Mouse (Mus musculus) embryonic facial prominence, embryonic 12.5 days (tissue): ENCODE measurements at regions not wholly inside any gene's neighbourhood (a gene's known extent, or its start where the extent isn't known, plus 50 kb on each side); places are given as distances from the start of the nearest gene placed in this dataset.

Experiments
- ATAC-seq: fragments of 200-750 bp; cut with Nextera tagmentation; 2 replicates; pipeline ENCODE4 v1.8.0; 2017; ENCODE audit not compliant: insufficient number of reproducible peaks, insufficient read depth, low FRiP score, low TSS enrichment
- H3K27ac ChIP-seq: fragments of 300-500 bp; sonication (generic); 2 replicates; pipeline ENCODE4 v1.5.1; 2016; ENCODE audit warnings: mild to moderate bottlenecking
- H3K27me3 ChIP-seq: fragments of 300-500 bp; sonication (generic); 2 replicates; pipeline ENCODE4 v1.6.1; 2016; ENCODE audit warnings: mild to moderate bottlenecking, moderate library complexity
- H3K36me3 ChIP-seq: fragments of 300-500 bp; sonication (generic); 2 replicates; pipeline ENCODE4 v1.6.1; 2016; ENCODE audit warnings: mild to moderate bottlenecking
- H3K4me1 ChIP-seq: fragments of 300-500 bp; sonication (generic); 2 replicates; pipeline ENCODE4 v1.6.1; 2016
- H3K4me2 ChIP-seq: fragments of 300-500 bp; sonication (generic); replicated peaks from 2 replicates; pipeline ENCODE4 v1.6.1; 2016; ENCODE audit warnings: mild to moderate bottlenecking, moderate library complexity
- H3K4me3 ChIP-seq: fragments of 300-500 bp; sonication (generic); 2 replicates; pipeline ENCODE4 v1.5.1; 2016; ENCODE audit warnings: mild to moderate bottlenecking
- H3K9ac ChIP-seq: fragments of 300-500 bp; sonication (generic); 2 replicates; pipeline ENCODE4 v1.6.1; 2016; ENCODE audit warnings: mild to moderate bottlenecking, moderate library complexity
- H3K9me3 ChIP-seq: fragments of 300-500 bp; sonication (generic); 2 replicates; pipeline ENCODE4 v1.6.1; 2016; ENCODE audit warnings: mild to moderate bottlenecking, moderate library complexity
- WGBS: fragments of 180-500 bp; shearing (Covaris S2); methylation state at CpG from one replicate; pipeline ENCODE4 v1.1.7; 2016; 5-methylcytosine and 5-hydroxymethylcytosine counted together

DNA sequence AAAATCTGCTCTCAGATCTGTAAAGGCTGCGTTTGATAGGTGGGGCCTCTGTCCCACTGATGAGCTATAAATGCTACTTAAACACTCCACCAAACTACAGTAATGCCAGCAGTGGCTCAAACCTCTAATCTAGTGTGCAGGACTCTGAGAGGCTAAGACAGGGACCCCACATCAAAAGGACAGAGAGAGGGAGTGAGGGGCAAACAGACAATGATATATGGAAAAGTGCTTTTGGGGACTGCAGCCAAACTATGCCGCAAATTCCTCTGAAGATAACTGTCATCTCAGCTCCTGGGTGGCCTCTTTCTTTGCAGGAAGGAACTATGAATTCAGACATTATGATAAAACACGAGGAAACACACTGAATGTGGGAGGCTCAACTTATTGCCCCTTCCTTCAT, 138.9 kb upstream of the Ddit4l start:
- no peak overlapping the region for H3K4me2 ChIP-seq
- H3K9ac ChIP-seq = no peak overlapping the region
- peaks cover 5% of the 10 kb centered on the region; the same call in 1 of the 2 replicates for H3K4me1 ChIP-seq
- no peak for ATAC-seq
- H3K4me3 ChIP-seq = no peak overlapping the region
- H3K36me3 ChIP-seq = no peaks in the 10 kb centered on the region
- WGBS = 63% methylated on average over 3 of the region's 3 CpGs
- 0 out of 2 replicates have a peak overlapping the region, but pooled peaks have one; percentile 37 for H3K27ac ChIP-seq
- no peaks in the 10 kb centered on the region for H3K27me3 ChIP-seq
- H3K9me3 ChIP-seq = no peaks in the 10 kb centered on the region

DNA sequence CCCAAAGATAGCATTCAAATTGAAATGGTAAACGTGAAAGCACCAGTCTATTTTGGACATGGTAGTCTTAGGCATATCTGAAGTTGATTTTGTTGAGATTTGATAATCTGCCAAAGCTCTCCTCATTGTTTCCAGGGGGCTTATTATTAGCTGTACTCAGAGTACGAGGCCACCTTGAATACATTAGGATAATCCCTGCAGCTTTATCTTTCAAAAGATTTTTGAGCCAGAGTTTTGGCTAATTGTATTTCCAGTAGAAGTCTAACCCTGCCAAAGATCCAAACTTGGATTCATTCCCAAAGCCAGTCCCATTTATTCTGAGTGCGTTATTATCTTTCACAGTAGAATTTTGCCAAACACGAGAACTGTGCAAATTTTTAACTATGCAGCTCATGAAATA, 138.4 kb upstream of the Ddit4l start:
- H3K4me3 ChIP-seq = no peak overlapping the region
- no peak overlapping the region for H3K4me2 ChIP-seq
- 44% methylated on average over 4 of the region's 4 CpGs for WGBS
- no peak overlapping the region for H3K27ac ChIP-seq
- no peaks in the 10 kb centered on the region for H3K36me3 ChIP-seq
- H3K4me1 ChIP-seq = peaks cover 5% of the 10 kb centered on the region; the same call in 1 of the 2 replicates
- H3K9me3 ChIP-seq = no peaks in the 10 kb centered on the region
- 0 out of 2 replicates have a peak, but pooled peaks have one; percentile 22 for ATAC-seq
- H3K27me3 ChIP-seq = no peaks in the 10 kb centered on the region
- no peak overlapping the region for H3K9ac ChIP-seq

GRCm38 (mm10) chr3:137489592-137489991, 131.8 kb upstream of the Ddit4l start:
- Histone ChIP-seq H3K4me2 (no peak overlapping the region), H3K36me3 (no peaks in the 10 kb centered on the region), H3K9ac (no peak overlapping the region), H3K4me1 (no peaks in the 10 kb centered on the region), H3K27ac (no peak overlapping the region), H3K9me3 (no peaks in the 10 kb centered on the region), H3K4me3 (no peak overlapping the region), H3K27me3 (no peaks in the 10 kb centered on the region)
- ATAC-seq = no peak

DNA sequence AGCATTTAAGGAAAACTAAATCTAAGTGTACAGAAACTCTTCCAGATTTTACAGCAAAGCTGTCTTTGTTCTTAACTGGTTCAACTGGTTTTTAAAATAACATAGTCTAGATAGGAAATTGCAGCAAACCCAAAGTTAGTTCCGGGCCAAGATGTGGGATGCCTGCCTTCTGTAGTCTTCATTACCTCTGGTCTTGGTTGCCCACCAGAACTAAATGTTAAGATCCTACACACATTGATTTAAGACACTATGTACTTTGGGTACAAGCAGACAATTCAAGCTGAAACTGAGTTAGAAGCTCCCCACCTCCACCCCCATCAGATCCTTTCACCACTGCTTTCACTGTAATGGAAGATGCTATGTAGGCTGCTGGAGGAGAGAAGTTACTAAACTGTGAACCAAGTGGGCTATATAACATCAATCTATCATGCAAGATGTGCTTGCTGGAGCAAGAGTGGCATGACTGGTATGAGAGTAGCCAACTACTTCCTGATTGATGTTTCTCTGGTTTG, 129.8 kb upstream of the Ddit4l start:
- no peak for ATAC-seq
- 88% methylated on average over 1 of the region's 1 CpGs for WGBS

GRCm38 (mm10) chr3:137498343-137498742, 123.1 kb upstream of the Ddit4l start:
- H3K9me3 ChIP-seq = no peaks in the 10 kb centered on the region
- no peak overlapping the region for H3K9ac ChIP-seq
- 59% methylated on average over 3 of the region's 3 CpGs for WGBS
- no peaks in the 10 kb centered on the region for H3K27me3 ChIP-seq
- H3K4me3 ChIP-seq = no peak overlapping the region
- no peaks in the 10 kb centered on the region for H3K4me1 ChIP-seq
- no peak overlapping the region for H3K27ac ChIP-seq
- ATAC-seq = peak; percentile 41; the same call in 1 of the 2 replicates
- no peaks in the 10 kb centered on the region for H3K36me3 ChIP-seq
- H3K4me2 ChIP-seq = no peak overlapping the region

More for the DNA sequence above, 129.8 kb upstream of the Ddit4l start:
- Histone ChIP-seq H3K9ac (no peak overlapping the region), H3K9me3 (no peaks in the 10 kb centered on the region), H3K4me3 (no peak overlapping the region), H3K36me3 (no peaks in the 10 kb centered on the region), H3K4me1 (no peaks in the 10 kb centered on the region), H3K27me3 (no peaks in the 10 kb centered on the region), H3K27ac (no peak overlapping the region), H3K4me2 (no peak overlapping the region)

DNA sequence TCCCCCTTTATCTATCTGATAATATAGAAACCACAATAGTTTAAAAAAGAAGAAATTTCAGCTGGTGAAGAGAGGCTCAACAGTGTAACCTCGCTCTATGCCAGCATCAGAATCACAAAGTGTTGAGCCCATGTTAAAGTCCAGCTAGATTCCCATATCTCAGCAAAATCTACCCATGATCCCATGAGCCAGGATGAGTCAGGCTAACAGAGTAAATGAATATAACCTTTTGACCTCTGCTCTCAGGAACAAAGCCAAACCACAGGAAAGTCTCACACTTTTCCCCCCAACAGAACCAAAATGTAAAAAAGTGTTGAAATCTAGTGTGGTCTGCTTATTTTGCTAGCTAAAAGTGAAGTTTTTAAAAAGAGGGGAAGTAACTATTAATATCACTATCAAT, 110.1 kb upstream of the Ddit4l start:
- H3K4me2 ChIP-seq = no peak overlapping the region
- no peak for ATAC-seq
- no peaks in the 10 kb centered on the region for H3K27me3 ChIP-seq
- H3K9ac ChIP-seq = no peak overlapping the region
- 75% methylated on average over 1 of the region's 1 CpGs for WGBS
- peaks cover 14% of the 10 kb centered on the region; the same call in 1 of the 2 replicates for H3K4me1 ChIP-seq
- no peak overlapping the region for H3K27ac ChIP-seq
- no peaks in the 10 kb centered on the region for H3K9me3 ChIP-seq
- H3K4me3 ChIP-seq = no peak overlapping the region
- H3K36me3 ChIP-seq = no peaks in the 10 kb centered on the region

- no peak for ATAC-seq
- Histone ChIP-seq H3K9ac (no peak overlapping the region), H3K27ac (peak overlapping the region; percentile 56; the same call in 1 of the 2 replicates), H3K4me3 (no peak overlapping the region), H3K9me3 (no peaks in the 10 kb centered on the region), H3K4me1 (peaks cover 14% of the 10 kb centered on the region; the same call in 1 of the 2 replicates), H3K27me3 (no peaks in the 10 kb centered on the region), H3K36me3 (no peaks in the 10 kb centered on the region), H3K4me2 (no peak overlapping the region)
- WGBS = 84% methylated on average over 2 of the region's 2 CpGs
Observed at GRCm38 (mm10) chr3:137512411-137512810, 109.0 kb upstream of the Ddit4l start.

- 33% methylated on average over 6 of the region's 6 CpGs for WGBS
- Histone ChIP-seq H3K9me3 (no peaks in the 10 kb centered on the region), H3K4me3 (no peak overlapping the region), H3K27ac (peak overlapping the region; percentile 56; the same call in 1 of the 2 replicates), H3K9ac (no peak overlapping the region), H3K36me3 (no peaks in the 10 kb centered on the region), H3K4me1 (peaks cover 14% of the 10 kb centered on the region; the same call in 1 of the 2 replicates), H3K27me3 (no peaks in the 10 kb centered on the region), H3K4me2 (no peak overlapping the region)
- ATAC-seq = no peak
Observed at GRCm38 (mm10) chr3:137513026-137513425, 108.4 kb upstream of the Ddit4l start.

- no peak for ATAC-seq
- no peak overlapping the region for H3K4me2 ChIP-seq
- H3K27ac ChIP-seq = no peak overlapping the region
- H3K36me3 ChIP-seq = no peaks in the 10 kb centered on the region
- H3K9me3 ChIP-seq = no peaks in the 10 kb centered on the region
- no peak overlapping the region for H3K9ac ChIP-seq
- H3K4me1 ChIP-seq = peaks cover 14% of the 10 kb centered on the region; the same call in 1 of the 2 replicates
- no peak overlapping the region for H3K4me3 ChIP-seq
- 90% methylated on average over 2 of the region's 2 CpGs for WGBS
- no peaks in the 10 kb centered on the region for H3K27me3 ChIP-seq
Observed at GRCm38 (mm10) chr3:137514238-137514637, 107.2 kb upstream of the Ddit4l start.

DNA sequence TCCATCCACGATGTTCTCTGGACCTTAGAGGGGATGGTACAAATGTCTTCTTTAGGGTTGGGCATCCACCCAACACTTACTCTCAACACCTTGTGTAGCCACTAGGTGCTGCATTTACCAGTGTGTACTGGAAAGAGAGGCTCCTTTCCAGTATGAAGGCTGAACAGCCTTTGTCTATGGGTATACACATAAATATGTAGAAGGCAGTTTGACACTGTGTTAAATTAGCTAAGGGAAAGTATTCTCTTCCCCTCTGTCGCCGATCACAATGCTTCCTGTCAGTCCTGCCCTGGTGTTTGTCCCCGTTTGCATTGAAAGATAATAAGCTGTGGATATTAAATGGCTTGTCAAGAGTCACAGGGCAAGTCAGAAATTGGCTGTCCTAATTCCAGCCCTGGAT, 104.0 kb upstream of the Ddit4l start:
- Histone ChIP-seq H3K4me1 (peaks cover 12% of the 10 kb centered on the region; the same call in 1 of the 2 replicates), H3K27me3 (no peaks in the 10 kb centered on the region), H3K4me3 (no peak overlapping the region), H3K9ac (no peak overlapping the region), H3K9me3 (no peaks in the 10 kb centered on the region), H3K4me2 (no peak overlapping the region), H3K27ac (no peak overlapping the region), H3K36me3 (no peaks in the 10 kb centered on the region)
- 64% methylated on average over 4 of the region's 4 CpGs for WGBS
- no peak for ATAC-seq

GRCm38 (mm10) chr3:137520191-137520590, 101.2 kb upstream of the Ddit4l start:
- Histone ChIP-seq H3K4me3 (no peak overlapping the region), H3K27ac (no peak overlapping the region), H3K4me1 (no peaks in the 10 kb centered on the region), H3K9ac (no peak overlapping the region), H3K4me2 (no peak overlapping the region), H3K36me3 (no peaks in the 10 kb centered on the region), H3K9me3 (no peaks in the 10 kb centered on the region), H3K27me3 (no peaks in the 10 kb centered on the region)
- no peak for ATAC-seq
- WGBS = 77% methylated on average over 1 of the region's 1 CpGs

- Histone ChIP-seq H3K4me2 (no peak overlapping the region), H3K27me3 (no peaks in the 10 kb centered on the region), H3K9ac (no peak overlapping the region), H3K36me3 (no peaks in the 10 kb centered on the region), H3K27ac (no peak overlapping the region), H3K9me3 (no peaks in the 10 kb centered on the region), H3K4me1 (peaks cover 11% of the 10 kb centered on the region; the same call in 1 of the 2 replicates), H3K4me3 (no peak overlapping the region)
- WGBS = 72% methylated on average over 12 of the region's 12 CpGs
- no peak for ATAC-seq
Observed at GRCm38 (mm10) chr3:137525606-137526575, 95.5 kb upstream of the Ddit4l start.
